Mouse (Mus musculus): ENCODE results near the gene Psg16.
"Not testable (repeated sequence)": the region's sequence is repeated elsewhere in the genome, so short reads cannot be mapped to it uniquely, and the experiment has no call there.

Gene Psg16

GRCm38 (mm10) chr7:17087731-17088130 lies 13.9 kb downstream of the Psg16 start:
- in situ Hi-C loops (cut with MboI; ENCODE audit: low sequenced_read_pairs) = no loop called here

- in situ Hi-C loops (cut with MboI; ENCODE audit: low sequenced_read_pairs) = no loop called here
Observed at GRCm38 (mm10) chr7:17090058-17090585, 16.3 kb downstream of the Psg16 start.

GRCm38 (mm10) chr7:17091280-17091679 lies 17.4 kb downstream of the Psg16 start:
- in situ Hi-C loops (cut with MboI; ENCODE audit: low sequenced_read_pairs) = no loop called here

- in situ Hi-C loops (cut with MboI; ENCODE audit: low sequenced_read_pairs) = not testable (repeated sequence)
Observed at GRCm38 (mm10) chr7:17101631-17102030, 27.8 kb downstream of the Psg16 start.

GRCm38 (mm10) chr7:17135307-17135706 lies 61.5 kb downstream of the Psg16 start:
- in situ Hi-C loops (cut with MboI; ENCODE audit: low sequenced_read_pairs) = no loop called here

- in situ Hi-C loops (cut with MboI; ENCODE audit: low sequenced_read_pairs) = no loop called here
Observed at GRCm38 (mm10) chr7:17149931-17150330, 76.1 kb downstream of the Psg16 start, which contains the start of gene Ceacam3. Ceacam3 (plus strand) TSS chr7:17150282.

- in situ Hi-C loops (cut with MboI; ENCODE audit: low sequenced_read_pairs) = no loop called here
Observed at GRCm38 (mm10) chr7:17155634-17156033, 81.8 kb downstream of the Psg16 start.

- in situ Hi-C loops (cut with MboI; ENCODE audit: low sequenced_read_pairs) = no loop called here
Observed at GRCm38 (mm10) chr7:17156885-17157677, 83.2 kb downstream of the Psg16 start.

GRCm38 (mm10) chr7:17159011-17159410 lies 85.2 kb downstream of the Psg16 start:
- in situ Hi-C loops (cut with MboI; ENCODE audit: low sequenced_read_pairs) = no loop called here

- in situ Hi-C loops (cut with MboI; ENCODE audit: low sequenced_read_pairs) = no loop called here
Observed at GRCm38 (mm10) chr7:17171827-17172226, 98.0 kb downstream of the Psg16 start.

Measured in CH12F3 (cell line).